Mouse (Mus musculus) liver, embryonic 15.5 days (tissue): ENCODE results near the gene Wif1. TPM values are rescaled to one million over a fixed set of nuclear protein-coding genes. Genes with fewer than 3 reads are reported as not detected.

ENCODE experiments used
- ATAC-seq: fragments of 200-750 bp; cut with Nextera tagmentation; 2 replicates; pipeline ENCODE4 v1.8.0; 2017; ENCODE audit warnings: moderate number of reproducible peaks, mild to moderate bottlenecking, moderate library complexity; ENCODE audit not compliant: insufficient read depth
- H3K27ac ChIP-seq: fragments of 300-500 bp; sonication (generic); replicated peaks from 2 replicates; pipeline ENCODE4 v1.5.1; 2015; ENCODE audit warnings: mild to moderate bottlenecking, inconsistent platforms
- H3K27me3 ChIP-seq: fragments of 300-500 bp; sonication (generic); 2 replicates; pipeline ENCODE4 v1.6.1; 2015; ENCODE audit warnings: mild to moderate bottlenecking, inconsistent platforms
- H3K36me3 ChIP-seq: fragments of 300-500 bp; sonication (generic); replicated peaks from 2 replicates; pipeline ENCODE4 v1.6.1; 2015; ENCODE audit warnings: moderate library complexity, mild to moderate bottlenecking, inconsistent platforms
- H3K4me1 ChIP-seq: fragments of 300-500 bp; sonication (generic); replicated peaks from 2 replicates; pipeline ENCODE4 v1.6.1; 2015; ENCODE audit warnings: inconsistent platforms
- H3K4me2 ChIP-seq: fragments of 300-500 bp; sonication (generic); 2 replicates; pipeline ENCODE4 v1.6.1; 2015; ENCODE audit warnings: moderate library complexity, mild to moderate bottlenecking, inconsistent platforms
- H3K4me3 ChIP-seq: fragments of 300-500 bp; sonication (generic); replicated peaks from 2 replicates; pipeline ENCODE4 v1.5.1; 2015; ENCODE audit warnings: mild to moderate bottlenecking, inconsistent platforms
- H3K9ac ChIP-seq: fragments of 300-500 bp; sonication (generic); 2 replicates; pipeline ENCODE4 v1.6.1; 2015; ENCODE audit warnings: moderate library complexity, mild to moderate bottlenecking, inconsistent platforms
- H3K9me3 ChIP-seq: fragments of 300-500 bp; sonication (generic); replicated peaks from 2 replicates; pipeline ENCODE4 v1.6.1; 2016; ENCODE audit warnings: inconsistent platforms
- WGBS: fragments of 180-500 bp; shearing (Covaris S2); methylation state at CpG from one replicate; pipeline ENCODE4 v1.1.7; 2015; ENCODE audit warnings: mixed read lengths; ENCODE audit not compliant: insufficient replicate concordance; 5-methylcytosine and 5-hydroxymethylcytosine counted together
- polyA plus RNA-seq: library from polyadenylated mRNA; unstranded; fragments of >200 nt; fragmentation: Nextera tagmentation; extraction: Ambion mirVana; gene quantifications from 2 replicates; pipeline ENCODE4 v1.2.1, GENCODE M21; 2015

Gene Wif1
- polyA plus RNA-seq, 1 experiment from 2014 or later, result 1.1 TPM

GRCm38 (mm10) chr10:121040911-121041310 lies 7.2 kb downstream of the Wif1 start:
- Histone ChIP-seq H3K4me2 (no peak overlapping the region), H3K4me1 (0 out of 2 replicates have a peak, but pooled peaks cover 3% of the 10 kb centered on the region), H3K27ac (no peak overlapping the region), H3K4me3 (no peak overlapping the region), H3K9me3 (no peaks in the 10 kb centered on the region), H3K27me3 (peaks cover 11% of the 10 kb centered on the region; the same call in 1 of the 2 replicates), H3K9ac (no peak overlapping the region), H3K36me3 (no peaks in the 10 kb centered on the region)
- ATAC-seq, result no peak
- WGBS, result 75% methylated on average over 14 of the region's 14 CpGs

- Histone ChIP-seq H3K9me3 (no peaks in the 10 kb centered on the region), H3K9ac (no peak overlapping the region), H3K4me2 (no peak overlapping the region), H3K27ac (no peak overlapping the region), H3K27me3 (no peaks in the 10 kb centered on the region), H3K36me3 (no peaks in the 10 kb centered on the region), H3K4me1 (0 out of 2 replicates have a peak, but pooled peaks cover 3% of the 10 kb centered on the region), H3K4me3 (no peak overlapping the region)
- ATAC-seq, result no peak
- WGBS, result 71% methylated on average over 10 of the region's 10 CpGs
Measured at GRCm38 (mm10) chr10:121047440-121047839, 13.7 kb downstream of the Wif1 start.

- Histone ChIP-seq H3K9me3 (no peaks in the 10 kb centered on the region), H3K27me3 (no peaks in the 10 kb centered on the region), H3K27ac (no peak overlapping the region), H3K4me1 (no peaks in the 10 kb centered on the region), H3K4me2 (no peak overlapping the region), H3K4me3 (no peak overlapping the region), H3K36me3 (no peaks in the 10 kb centered on the region), H3K9ac (no peak overlapping the region)
- ATAC-seq, result no peak
- WGBS, result 67% methylated on average over 6 of the region's 6 CpGs
Measured at GRCm38 (mm10) chr10:121052076-121052475, 18.3 kb downstream of the Wif1 start.

- ATAC-seq, result no peak
- WGBS, result 60% methylated on average over 13 of the region's 13 CpGs
- no peak overlapping the region for H3K9ac ChIP-seq
- H3K27me3 ChIP-seq, result no peaks in the 10 kb centered on the region
- H3K4me2 ChIP-seq, result no peak overlapping the region
- H3K9me3 ChIP-seq, result no peaks in the 10 kb centered on the region
- no peaks in the 10 kb centered on the region for H3K4me1 ChIP-seq
- H3K36me3 ChIP-seq, result no peaks in the 10 kb centered on the region
- H3K27ac ChIP-seq, result no peak overlapping the region
- H3K4me3 ChIP-seq, result no peak overlapping the region
Measured at GRCm38 (mm10) chr10:121055452-121056188, 21.9 kb downstream of the Wif1 start.

- no peak for ATAC-seq
- Histone ChIP-seq H3K4me2 (no peak overlapping the region), H3K36me3 (no peaks in the 10 kb centered on the region), H3K4me3 (no peak overlapping the region), H3K4me1 (no peaks in the 10 kb centered on the region), H3K9me3 (no peaks in the 10 kb centered on the region), H3K27me3 (no peaks in the 10 kb centered on the region), H3K27ac (no peak overlapping the region), H3K9ac (no peak overlapping the region)
- 62% methylated on average over 6 of the region's 6 CpGs for WGBS
Measured at GRCm38 (mm10) chr10:121056823-121057222, 23.1 kb downstream of the Wif1 start.

- H3K9ac ChIP-seq, result no peak overlapping the region
- H3K36me3 ChIP-seq, result no peaks in the 10 kb centered on the region
- no peaks in the 10 kb centered on the region for H3K9me3 ChIP-seq
- 67% methylated on average over 23 of the region's 23 CpGs for WGBS
- no peak overlapping the region for H3K4me2 ChIP-seq
- H3K27me3 ChIP-seq, result no peaks in the 10 kb centered on the region
- no peaks in the 10 kb centered on the region for H3K4me1 ChIP-seq
- no peak overlapping the region for H3K4me3 ChIP-seq
- peak; percentile 93 for ATAC-seq
- peak overlapping the region; percentile 69 for H3K27ac ChIP-seq
Measured at GRCm38 (mm10) chr10:121059043-121060003, 25.6 kb downstream of the Wif1 start.

- 79% methylated on average over 5 of the region's 5 CpGs for WGBS
Measured at GRCm38 (mm10) chr10:121061336-121061835, 27.6 kb downstream of the Wif1 start.

GRCm38 (mm10) chr10:121062704-121063103 lies 28.9 kb downstream of the Wif1 start:
- no peaks in the 10 kb centered on the region for H3K4me1 ChIP-seq
- H3K4me3 ChIP-seq, result no peak overlapping the region
- no peaks in the 10 kb centered on the region for H3K27me3 ChIP-seq
- WGBS, result 78% methylated on average over 8 of the region's 8 CpGs
- H3K4me2 ChIP-seq, result no peak overlapping the region
- no peak for ATAC-seq
- no peaks in the 10 kb centered on the region for H3K9me3 ChIP-seq
- no peaks in the 10 kb centered on the region for H3K36me3 ChIP-seq
- H3K27ac ChIP-seq, result no peak overlapping the region
- H3K9ac ChIP-seq, result no peak overlapping the region

More at GRCm38 (mm10) chr10:121061336-121061835, 27.6 kb downstream of the Wif1 start:
- ATAC-seq, result no peak
- H3K4me2 ChIP-seq, result no peak overlapping the region
- H3K9me3 ChIP-seq, result no peaks in the 10 kb centered on the region
- H3K4me3 ChIP-seq, result no peak overlapping the region
- no peaks in the 10 kb centered on the region for H3K4me1 ChIP-seq
- no peaks in the 10 kb centered on the region for H3K27me3 ChIP-seq
- no peak overlapping the region for H3K27ac ChIP-seq
- H3K36me3 ChIP-seq, result no peaks in the 10 kb centered on the region
- no peak overlapping the region for H3K9ac ChIP-seq

GRCm38 (mm10) chr10:121067416-121067951 lies 33.7 kb downstream of the Wif1 start:
- Histone ChIP-seq H3K9ac (no peak overlapping the region), H3K4me3 (no peak overlapping the region), H3K27me3 (no peaks in the 10 kb centered on the region), H3K36me3 (no peaks in the 10 kb centered on the region), H3K4me2 (no peak overlapping the region), H3K4me1 (no peaks in the 10 kb centered on the region), H3K9me3 (no peaks in the 10 kb centered on the region), H3K27ac (no peak overlapping the region)
- no peak for ATAC-seq
- 71% methylated on average over 7 of the region's 7 CpGs for WGBS

GRCm38 (mm10) chr10:121068003-121068402 lies 34.2 kb downstream of the Wif1 start:
- H3K9ac ChIP-seq, result no peak overlapping the region
- 39% methylated on average over 1 of the region's 1 CpGs for WGBS

GRCm38 (mm10) chr10:121070742-121071141 lies 37.0 kb downstream of the Wif1 start:
- H3K27me3 ChIP-seq, result no peaks in the 10 kb centered on the region
- no peak for ATAC-seq
- no peaks in the 10 kb centered on the region for H3K36me3 ChIP-seq
- no peaks in the 10 kb centered on the region for H3K9me3 ChIP-seq
- H3K9ac ChIP-seq, result no peak overlapping the region
- no peaks in the 10 kb centered on the region for H3K4me1 ChIP-seq
- no peak overlapping the region for H3K4me3 ChIP-seq
- WGBS, result 50% methylated on average over 7 of the region's 7 CpGs
- H3K4me2 ChIP-seq, result no peak overlapping the region
- H3K27ac ChIP-seq, result no peak overlapping the region

More at GRCm38 (mm10) chr10:121068003-121068402, 34.2 kb downstream of the Wif1 start:
- H3K4me2 ChIP-seq, result no peak overlapping the region
- no peaks in the 10 kb centered on the region for H3K9me3 ChIP-seq
- no peaks in the 10 kb centered on the region for H3K36me3 ChIP-seq
- H3K4me3 ChIP-seq, result no peak overlapping the region
- H3K27ac ChIP-seq, result no peak overlapping the region
- H3K4me1 ChIP-seq, result no peaks in the 10 kb centered on the region
- ATAC-seq, result no peak
- H3K27me3 ChIP-seq, result no peaks in the 10 kb centered on the region
